Mouse (Mus musculus) erythroblast, embryonic 14.5 days (primary cell): ENCODE data around the gene Flii. TPM values are rescaled to one million over a fixed set of nuclear protein-coding genes. Genes with fewer than 3 reads are reported as not detected.

Experiments used
- H3K27me3 ChIP-seq: 2 replicates; pipeline ENCODE4 v1.6.1; 2012; ENCODE audit warnings: inconsistent platforms; ENCODE audit not compliant: control insufficient read depth
- H3K36me3 ChIP-seq: 2 replicates; pipeline ENCODE4 v1.6.1; 2012; ENCODE audit warnings: mild to moderate bottlenecking, inconsistent platforms; ENCODE audit not compliant: control insufficient read depth
- H3K4me1 ChIP-seq: 2 replicates; pipeline ENCODE4 v1.6.1; 2012; ENCODE audit warnings: inconsistent platforms; ENCODE audit not compliant: control insufficient read depth
- H3K4me3 ChIP-seq: replicated peaks from 2 replicates; pipeline ENCODE3; 2012; ENCODE audit warnings: moderate library complexity, mild to moderate bottlenecking, inconsistent platforms
- H3K9me3 ChIP-seq: 2 replicates; pipeline ENCODE4 v1.6.1; 2012; ENCODE audit warnings: low read length, inconsistent platforms, mixed read lengths; ENCODE audit not compliant: control insufficient read depth
- GATA1 ChIP-seq: IDR thresholded peaks from 2 replicates; pipeline ENCODE4 v1.6.1; 2012; ENCODE audit warnings: low read length, inconsistent platforms, mixed read lengths
- TAL1 ChIP-seq: IDR thresholded peaks from 3 replicates; pipeline ENCODE4 v1.6.1; 2012; ENCODE audit warnings: low read length, inconsistent platforms, mixed read lengths
- polyA plus RNA-seq: library from polyadenylated mRNA; stranded (reverse); fragments of >175 nt; gene quantifications from 2 replicates; pipeline ENCODE4 v1.2.3, GENCODE M21; 2012

Gene Flii
- polyA plus RNA-seq, 1 experiment: 6.9 TPM

DNA sequence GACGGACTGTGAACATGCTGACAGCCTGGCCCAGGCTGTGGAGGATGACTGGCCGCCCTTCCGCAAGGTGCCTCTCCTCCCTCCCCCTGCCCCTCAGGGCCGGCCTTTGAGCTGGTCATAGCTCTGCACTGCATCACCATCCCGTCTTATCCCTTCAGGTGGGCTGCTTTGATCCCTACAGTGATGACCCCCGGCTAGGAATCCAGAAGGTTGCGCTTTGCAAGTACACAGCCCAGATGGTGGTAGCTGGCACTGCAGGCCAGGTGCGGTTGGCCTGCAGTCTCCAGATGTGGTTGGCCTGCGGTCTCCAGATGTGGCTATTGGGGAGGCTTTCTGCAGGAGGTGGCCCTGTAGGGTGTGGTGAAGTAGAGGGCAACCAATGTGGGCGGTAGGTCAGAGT, 18.4 kb downstream of the Flii start:
- Histone ChIP-seq H3K27me3 (no peaks in the 10 kb centered on the region), H3K9me3 (no peaks in the 10 kb centered on the region), H3K4me1 (no peaks in the 10 kb centered on the region; the same call in 1 of the 2 replicates), H3K4me3 (no peak overlapping the region), H3K36me3 (peaks cover 100% of the 10 kb centered on the region)
- TF ChIP-seq TAL1 (no peak), GATA1 (no peak)

GRCm38 (mm10) chr11:60707672-60708071, 19.4 kb downstream of the Flii start:
- no peak for TF ChIP-seq TAL1
- TF ChIP-seq GATA1: no peak
- Histone ChIP-seq H3K4me3 (no peak overlapping the region), H3K4me1 (peaks cover 7% of the 10 kb centered on the region), H3K27me3 (no peaks in the 10 kb centered on the region), H3K9me3 (no peaks in the 10 kb centered on the region), H3K36me3 (peaks cover 100% of the 10 kb centered on the region)

DNA sequence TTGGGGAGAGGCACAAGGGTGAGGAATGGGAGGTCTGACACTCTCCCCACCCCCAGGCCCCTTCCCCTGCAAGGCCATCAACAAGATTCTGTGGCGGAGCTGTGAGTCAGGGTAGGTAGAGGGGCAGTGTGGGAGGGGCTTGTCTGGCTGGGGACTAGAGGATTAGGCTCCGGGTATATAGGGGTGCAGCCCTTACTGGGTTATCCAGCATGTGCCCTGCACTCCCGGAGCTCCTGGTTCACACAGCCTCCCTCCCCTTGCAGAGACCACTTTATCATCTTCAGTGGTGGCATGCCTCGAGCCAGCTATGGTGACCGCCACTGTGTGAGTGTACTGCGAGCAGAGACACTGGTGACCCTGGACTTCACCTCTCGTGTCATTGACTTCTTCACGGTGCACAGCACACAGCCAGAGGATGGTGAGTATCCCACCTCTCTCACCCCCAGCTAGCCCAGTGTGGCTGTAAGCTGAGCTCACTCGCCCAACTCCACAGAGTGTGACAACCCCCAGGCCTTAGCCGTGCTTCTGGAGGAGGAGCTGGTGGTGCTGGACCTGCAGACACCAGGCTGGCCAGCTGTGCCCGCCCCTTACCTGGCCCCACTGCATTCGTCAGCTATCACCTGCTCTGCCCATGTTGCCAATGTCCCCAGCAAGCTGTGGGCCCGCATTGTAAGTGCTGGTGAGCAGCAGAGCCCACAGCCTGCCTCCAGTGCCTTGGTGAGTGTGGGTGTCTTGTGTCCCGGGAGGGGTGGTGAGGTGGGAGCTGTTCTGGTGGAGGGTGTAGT, 20.2 kb downstream of the Flii start:
- Histone ChIP-seq H3K4me3 (no peak overlapping the region), H3K4me1 (peaks cover 14% of the 10 kb centered on the region), H3K36me3 (peaks cover 100% of the 10 kb centered on the region), H3K27me3 (no peaks in the 10 kb centered on the region), H3K9me3 (no peaks in the 10 kb centered on the region)
- TF ChIP-seq TAL1 (no peak), GATA1 (no peak)

DNA sequence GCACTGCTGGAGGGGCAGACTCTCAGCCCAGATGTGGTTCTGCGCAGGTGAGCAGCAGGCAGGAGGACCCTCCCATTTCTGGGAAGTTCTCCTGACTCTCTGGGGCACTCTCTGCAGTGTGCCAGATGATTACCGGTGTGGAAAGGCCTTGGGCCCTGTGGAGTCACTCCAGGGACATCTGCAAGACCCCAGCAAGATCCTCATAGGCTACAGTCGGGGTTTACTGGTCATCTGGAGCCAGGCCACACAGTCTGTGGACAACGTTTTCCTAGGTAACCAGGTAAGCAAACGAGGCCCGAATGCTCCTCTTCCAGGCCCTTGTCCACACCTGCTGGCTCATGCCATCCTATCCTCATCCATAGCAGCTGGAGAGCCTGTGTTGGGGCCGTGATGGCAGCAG, 21.0 kb downstream of the Flii start:
- no peaks in the 10 kb centered on the region for H3K27me3 ChIP-seq
- H3K4me1 ChIP-seq: peaks cover 22% of the 10 kb centered on the region
- no peak for TF ChIP-seq GATA1
- TF ChIP-seq TAL1: no peak
- H3K4me3 ChIP-seq: no peak overlapping the region
- H3K36me3 ChIP-seq: peaks cover 93% of the 10 kb centered on the region
- H3K9me3 ChIP-seq: no peaks in the 10 kb centered on the region

- TF ChIP-seq TAL1: no peak
- TF ChIP-seq GATA1: no peak
- peaks cover 30% of the 10 kb centered on the region for H3K4me1 ChIP-seq
- no peak overlapping the region for H3K4me3 ChIP-seq
- H3K36me3 ChIP-seq: peaks cover 85% of the 10 kb centered on the region
- H3K9me3 ChIP-seq: no peaks in the 10 kb centered on the region
- no peaks in the 10 kb centered on the region for H3K27me3 ChIP-seq
These were observed 21.8 kb downstream of the Flii start for GRCm38 (mm10) chr11:60705255-60705654.

DNA sequence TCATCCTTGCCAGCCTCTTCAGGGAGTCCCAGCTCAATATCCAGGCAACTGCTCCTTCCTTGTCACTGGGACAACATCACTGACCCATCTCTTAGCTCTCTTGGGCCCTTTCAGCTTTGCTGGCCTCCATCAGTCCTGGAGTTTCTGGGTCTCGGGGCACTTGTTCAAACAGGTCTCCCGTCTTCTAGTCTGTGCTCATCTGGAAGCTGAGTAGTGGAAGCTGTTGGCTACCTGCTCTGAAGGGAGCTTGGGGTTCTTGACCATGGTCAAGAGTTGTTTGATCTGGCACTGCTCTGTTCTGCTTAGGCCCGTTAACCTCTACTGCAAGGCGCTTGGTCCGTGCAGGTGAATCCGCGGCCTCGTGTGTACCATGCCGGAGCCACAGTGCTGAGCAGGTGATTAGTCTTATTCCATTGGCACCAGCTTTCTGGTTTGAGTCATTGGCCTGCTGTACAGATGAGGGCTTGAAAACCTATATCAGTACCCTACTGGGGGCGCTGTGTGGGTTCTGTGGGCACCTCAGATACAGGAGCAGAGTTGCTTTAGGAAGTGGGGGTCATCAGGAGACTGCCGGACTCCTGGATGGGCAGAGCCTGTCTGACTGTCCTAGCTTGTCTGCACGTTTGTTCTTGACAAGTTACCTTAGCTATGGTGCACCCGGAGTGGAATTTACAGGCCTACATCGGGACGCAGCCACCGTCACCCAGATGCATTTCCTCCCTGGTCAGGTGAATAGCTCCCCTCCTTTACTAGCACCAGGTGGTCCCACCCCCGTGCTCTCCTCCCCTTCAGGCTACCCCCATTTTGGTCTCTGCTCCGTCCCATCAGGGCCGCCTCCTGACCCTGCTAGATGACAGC, 22.8 kb downstream of the Flii start:
- TF ChIP-seq TAL1: no peak
- TF ChIP-seq GATA1: no peak
- Histone ChIP-seq H3K4me1 (peaks cover 35% of the 10 kb centered on the region), H3K36me3 (peaks cover 75% of the 10 kb centered on the region), H3K27me3 (no peaks in the 10 kb centered on the region), H3K4me3 (no peak overlapping the region), H3K9me3 (no peaks in the 10 kb centered on the region)

GRCm38 (mm10) chr11:60703131-60703530, 23.9 kb downstream of the Flii start:
- no peak overlapping the region for H3K4me3 ChIP-seq
- no peaks in the 10 kb centered on the region for H3K27me3 ChIP-seq
- H3K9me3 ChIP-seq: no peaks in the 10 kb centered on the region
- TF ChIP-seq TAL1: no peak
- TF ChIP-seq GATA1: no peak
- H3K36me3 ChIP-seq: peaks cover 63% of the 10 kb centered on the region
- peaks cover 46% of the 10 kb centered on the region for H3K4me1 ChIP-seq

GRCm38 (mm10) chr11:60701611-60702010, 25.5 kb downstream of the Flii start:
- Histone ChIP-seq H3K9me3 (no peaks in the 10 kb centered on the region), H3K4me3 (peak overlapping the region; percentile 31), H3K36me3 (peaks cover 48% of the 10 kb centered on the region), H3K27me3 (no peaks in the 10 kb centered on the region), H3K4me1 (peaks cover 46% of the 10 kb centered on the region)
- TF ChIP-seq TAL1 (no peak), GATA1 (no peak)
